Mouse (Mus musculus) left cerebral cortex, postnatal 25 days (tissue): ENCODE results near the gene Blnk. TPM values are rescaled to one million over a fixed set of nuclear protein-coding genes. Genes with fewer than 3 reads are reported as not detected.

Source experiments
- DNase-seq, 2 experiments: peaks; one replicate each; pipeline ENCODE4 v3.0.0; 2022; ENCODE audit warnings: low spot score in 2 of 2, mixed read lengths in 1 of 2
- intact Hi-C: fragments of 180-260 bp; cut with DNase I; formaldehyde crosslinking; loops from one replicate; pipeline ENCODE4 v1.15.1; 2025
- total RNA-seq, 2 experiments: library from RNA; stranded (reverse); gene quantifications; 2 replicates each; pipeline ENCODE4 v1.2.3; 2021

Gene Blnk
- total RNA-seq, 2 experiments from 2014 or later = 7.6 to 10.8 TPM

DNA sequence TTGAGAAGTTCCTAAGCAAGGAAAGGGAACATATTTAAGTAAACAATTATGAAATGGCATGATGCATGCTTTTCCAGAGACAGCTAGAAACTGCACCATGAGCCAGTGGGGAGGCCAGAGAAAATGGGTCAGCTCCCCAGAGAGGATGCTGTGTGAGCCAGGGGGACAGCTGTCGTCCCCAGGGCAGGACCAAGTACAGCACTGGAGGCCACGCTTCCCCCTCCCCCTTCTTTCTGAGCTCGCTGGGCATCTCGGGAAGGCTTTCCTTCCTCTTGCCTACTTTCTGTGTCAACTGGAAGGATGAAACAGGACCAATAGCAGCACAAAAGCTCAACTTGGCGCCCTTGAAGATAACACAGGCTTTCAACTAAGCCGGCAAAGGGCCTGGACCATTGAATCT, 13.0 kb upstream of the Blnk start:
- no peak for DNase-seq
- intact Hi-C loops = no loop called here

DNA sequence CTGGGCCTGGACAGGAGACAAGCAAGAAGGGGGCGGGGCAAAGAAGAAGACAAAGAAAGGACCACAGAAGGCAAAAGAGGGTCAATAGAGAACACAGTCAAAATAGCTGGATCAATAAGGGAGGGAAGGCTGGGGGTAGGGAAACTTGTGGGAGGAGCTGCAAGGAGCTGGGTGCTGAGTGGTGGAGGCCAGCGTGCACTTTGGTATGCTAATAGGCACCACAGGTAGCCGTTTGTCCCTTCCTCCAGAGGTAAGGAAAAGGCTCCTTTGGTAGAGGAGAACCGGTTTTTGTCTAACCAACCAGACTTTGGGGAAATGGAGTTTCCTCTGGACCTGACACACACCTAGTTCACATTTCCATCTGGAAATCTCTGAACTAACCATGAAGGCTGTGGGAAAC, 12.3 kb upstream of the Blnk start:
- intact Hi-C loops = no loop called here
- DNase-seq = no peak

- intact Hi-C loops = no loop called here
- DNase-seq = no peak
Observed at GRCm38 (mm10) chr19:41003694-41004315, 9.5 kb upstream of the Blnk start.

GRCm38 (mm10) chr19:40999569-40999968, 5.2 kb upstream of the Blnk start:
- DNase-seq = no peak
- intact Hi-C loops = no loop called here

- intact Hi-C loops = no loop called here
- DNase-seq = no peak
Observed at GRCm38 (mm10) chr19:40998469-40999170, 4.3 kb upstream of the Blnk start.

- intact Hi-C loops = no loop called here
- no peak for DNase-seq
Observed at GRCm38 (mm10) chr19:40996722-40997121, 2.4 kb upstream of the Blnk start.

DNA sequence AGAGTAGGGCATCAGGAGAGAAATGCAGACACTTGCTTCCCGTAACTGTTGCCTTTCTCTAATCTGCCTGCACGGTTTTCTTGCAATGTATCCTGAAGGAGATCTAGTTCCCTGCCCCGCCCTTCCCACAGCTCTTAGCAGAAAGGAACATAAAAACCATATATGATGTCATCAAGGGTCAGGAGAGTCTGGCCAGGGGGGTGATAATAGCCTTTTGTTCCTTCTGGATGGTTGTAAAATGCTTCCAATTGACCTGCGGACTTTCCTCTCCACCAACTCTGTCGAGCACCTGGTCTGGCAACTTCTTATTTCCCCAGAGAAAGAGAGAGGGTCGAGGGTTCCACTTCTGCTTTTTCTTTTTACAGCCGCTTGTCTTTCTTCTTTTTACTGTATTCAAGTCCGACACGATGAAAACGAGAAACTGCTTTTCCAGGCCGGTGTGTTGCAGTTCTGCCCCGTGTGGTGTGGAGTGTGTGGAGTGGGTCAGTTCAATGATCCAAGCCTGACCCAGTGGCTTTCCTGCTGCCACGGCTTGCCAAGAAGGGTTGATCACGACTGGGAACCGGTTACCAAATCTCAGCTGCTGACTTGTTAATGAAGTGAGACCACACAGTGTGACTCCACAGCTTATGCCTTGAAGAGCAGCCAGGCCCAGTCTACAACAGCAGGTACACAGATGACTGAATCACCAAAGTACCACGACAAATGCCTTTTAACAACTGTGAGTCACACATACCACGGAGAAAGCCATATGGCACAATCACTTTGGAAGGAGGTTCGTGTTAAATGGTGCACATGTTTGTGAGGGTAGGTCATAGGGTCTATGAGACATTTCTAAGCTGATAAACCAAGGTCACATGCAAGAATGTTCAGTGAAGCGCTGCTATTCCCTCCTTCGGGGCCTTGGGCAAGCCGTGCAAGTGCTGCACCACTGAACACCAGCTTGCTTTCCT, 1.4 kb upstream of the Blnk start:
- peak in 1 of 2 experiments; percentile 67 for DNase-seq
- intact Hi-C loops = no loop called here

DNA sequence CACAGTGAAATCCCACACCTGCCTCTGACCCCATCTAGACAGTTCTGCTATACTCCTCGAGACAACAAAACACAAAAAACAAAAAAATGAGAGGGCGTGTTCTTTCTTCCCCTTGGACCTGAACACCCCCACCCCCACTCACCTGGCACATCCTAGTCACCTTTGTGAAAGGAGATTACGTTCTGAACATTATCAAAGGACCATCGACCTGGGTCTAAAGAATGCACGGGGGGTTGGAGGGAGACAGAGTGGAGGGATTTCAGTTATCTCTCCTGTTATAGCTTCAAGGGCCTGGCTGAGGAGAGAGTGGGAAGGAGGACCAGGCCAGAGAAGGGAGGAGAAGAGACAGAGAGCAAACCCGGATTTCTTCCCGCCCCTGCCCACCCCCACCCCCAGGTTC, 576 bp upstream of the Blnk start:
- intact Hi-C loops = no loop called here
- no peak for DNase-seq

DNA sequence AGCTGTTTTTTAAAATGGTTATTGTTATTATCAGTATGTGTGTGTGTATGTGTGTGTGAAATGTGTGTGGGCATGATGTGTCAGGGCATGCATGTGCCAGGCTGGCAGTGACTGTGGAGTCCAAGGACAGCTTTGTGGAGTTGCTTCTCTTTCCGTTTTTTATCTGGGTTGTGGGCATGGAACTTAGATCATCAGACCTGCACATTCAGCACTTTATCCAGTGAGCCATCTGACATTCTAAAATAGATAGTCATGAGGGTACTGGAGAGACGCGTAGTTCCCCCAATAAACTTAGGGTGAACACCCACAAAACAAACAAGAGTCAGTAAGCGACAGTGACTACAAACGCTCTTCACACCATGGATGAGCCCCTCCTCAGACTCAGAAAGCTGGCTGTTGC, 979 bp downstream of the Blnk start:
- DNase-seq = no peak
- intact Hi-C loops = no loop called here

DNA sequence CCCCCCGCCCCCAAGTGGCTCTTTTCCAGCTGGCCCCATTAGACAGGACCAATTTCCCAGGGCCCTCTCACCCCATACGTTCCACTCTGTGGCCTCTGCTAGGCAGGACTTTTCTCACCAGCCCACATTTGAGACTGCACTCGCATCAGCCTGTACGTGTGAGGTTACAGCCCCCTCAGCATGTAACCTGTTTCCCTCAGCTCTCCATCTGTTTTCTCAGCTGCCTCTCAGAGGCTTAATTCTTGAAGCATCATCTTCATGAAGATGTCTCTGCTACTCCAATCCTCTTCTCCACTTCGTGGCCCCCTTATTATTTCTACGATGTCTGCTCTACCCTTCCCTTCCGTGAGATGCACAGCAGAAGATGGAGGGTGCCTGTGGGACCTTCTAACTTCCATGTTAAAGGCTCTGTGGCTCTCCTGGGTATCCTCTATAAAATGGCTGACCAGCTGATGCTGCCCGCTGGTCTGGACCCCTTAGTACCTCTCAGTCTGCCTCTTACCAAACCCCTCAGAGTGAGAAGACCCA, 1.8 kb downstream of the Blnk start:
- intact Hi-C loops = no loop called here
- peak in 1 of 2 experiments; percentile 60 for DNase-seq

- DNase-seq = no peak
- intact Hi-C loops = no loop called here
Observed at GRCm38 (mm10) chr19:40992096-40992495, 2.2 kb downstream of the Blnk start.

DNA sequence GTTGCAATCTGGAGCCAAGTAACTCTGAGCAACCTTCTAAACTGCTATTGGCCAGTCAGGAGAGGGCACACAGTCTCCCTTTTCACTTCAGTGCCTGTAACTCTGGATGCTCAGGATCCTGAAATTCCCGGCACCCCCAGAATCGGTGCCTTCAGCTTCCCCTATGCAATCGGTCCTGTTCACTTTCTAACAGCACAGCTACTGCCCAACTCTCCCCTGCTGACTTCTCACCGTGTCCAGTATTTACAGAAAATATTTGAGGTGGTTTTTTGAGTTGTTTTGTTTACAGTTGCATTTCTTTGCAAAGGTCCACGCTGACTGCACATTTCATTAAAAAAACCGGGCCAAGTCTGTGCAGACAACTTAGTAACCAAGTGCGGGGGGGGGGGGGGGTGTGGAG, 2.7 kb downstream of the Blnk start:
- intact Hi-C loops = no loop called here
- no peak for DNase-seq

DNA sequence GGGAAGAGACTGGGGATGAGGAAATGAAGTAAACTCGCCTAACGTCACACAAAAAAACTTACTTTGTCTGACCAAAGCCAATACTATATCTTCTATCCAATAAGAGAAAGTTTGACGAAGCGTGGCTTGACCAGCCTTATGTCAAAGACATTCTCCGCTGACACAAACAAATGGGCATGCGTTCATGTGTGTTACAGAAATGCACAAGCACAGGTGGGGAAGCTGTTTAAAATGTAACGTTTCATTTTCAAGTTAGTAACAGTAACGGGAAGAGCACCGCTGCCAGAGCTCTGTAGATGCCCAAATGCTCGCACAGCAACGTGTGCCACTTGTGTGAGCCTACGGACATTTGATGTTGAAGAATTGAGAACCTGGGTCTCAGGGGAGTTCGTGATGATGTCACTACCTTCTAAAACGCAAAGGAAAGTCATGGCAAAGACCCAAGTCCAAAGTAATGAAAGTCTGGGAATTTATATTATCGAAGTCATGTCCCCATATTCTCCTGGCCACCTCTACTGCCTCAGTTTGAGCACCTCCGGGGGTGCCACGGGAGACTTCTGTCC, 3.5 kb downstream of the Blnk start:
- intact Hi-C loops = no loop called here
- DNase-seq = no peak

DNA sequence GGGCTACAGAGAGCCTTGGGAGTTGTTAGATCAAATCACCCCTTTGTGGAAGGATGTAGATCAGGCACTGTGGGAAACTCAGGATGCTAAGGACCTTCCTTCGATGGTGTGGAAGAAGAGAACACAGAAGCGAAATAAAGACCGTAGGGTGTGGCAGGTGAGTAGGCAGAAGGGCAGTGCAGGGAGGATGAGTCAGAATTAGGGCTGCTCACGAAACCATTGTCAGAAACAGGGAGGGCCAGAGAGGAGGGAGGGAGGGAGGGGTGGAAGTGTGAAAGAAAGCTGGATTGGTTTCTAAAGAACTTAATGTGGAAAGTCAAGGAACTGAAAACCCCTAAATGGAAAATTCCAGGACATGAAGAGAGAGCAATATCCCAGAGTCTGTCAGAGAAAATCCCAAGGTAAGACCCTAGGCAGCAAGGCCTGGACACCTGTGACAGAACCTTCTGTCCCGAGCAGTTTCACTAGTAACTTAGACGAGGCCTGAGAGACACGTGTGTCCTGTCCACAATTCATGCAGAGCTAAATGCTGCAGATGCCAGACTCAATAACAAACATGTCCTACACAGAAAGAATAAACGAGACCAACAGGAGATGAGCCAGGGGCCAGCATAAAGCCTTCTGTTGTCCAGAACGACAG, 4.3 kb downstream of the Blnk start:
- intact Hi-C loops = no loop called here
- DNase-seq = no peak

DNA sequence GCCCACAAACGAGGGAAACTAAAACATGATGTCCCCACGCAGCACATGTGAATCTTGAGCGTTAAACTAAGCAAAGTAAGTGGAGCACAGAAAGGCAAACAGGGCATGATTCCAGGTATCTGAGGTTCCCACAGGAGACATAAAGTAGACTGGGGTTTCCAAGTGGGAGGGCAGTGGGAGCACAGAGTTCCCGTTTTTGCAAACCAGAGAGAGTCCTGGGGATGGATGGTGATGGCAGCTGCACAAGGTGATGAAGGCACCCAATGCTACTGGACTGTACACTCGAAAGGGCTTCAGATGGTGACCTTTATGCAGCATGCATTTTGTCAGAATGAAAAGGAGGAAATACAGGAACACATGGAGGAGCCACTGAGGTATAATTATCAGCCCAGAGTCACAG, 5.5 kb downstream of the Blnk start:
- no peak for DNase-seq
- intact Hi-C loops = no loop called here

GRCm38 (mm10) chr19:40984536-40984935, 9.8 kb downstream of the Blnk start:
- peak; percentile 39 to 52 for DNase-seq
- intact Hi-C loops = no loop called here

GRCm38 (mm10) chr19:40980671-40981070, 13.7 kb downstream of the Blnk start:
- intact Hi-C loops = no loop called here

GRCm38 (mm10) chr19:40978026-40978425, 16.3 kb downstream of the Blnk start:
- intact Hi-C loops = no loop called here

More at GRCm38 (mm10) chr19:40980671-40981070, 13.7 kb downstream of the Blnk start:
- no peak for DNase-seq

More at GRCm38 (mm10) chr19:40978026-40978425, 16.3 kb downstream of the Blnk start:
- no peak for DNase-seq
